Mouse (Mus musculus): ENCODE results near the gene Tcf7l2.

- no peak for TF ChIP-seq POLR2A (IDR thresholded peaks at IDR 0.05; ENCODE audit: low read depth, low read length)
- no peak for TF ChIP-seq CTCF (conservative IDR thresholded peaks at IDR 0.05; ENCODE audit: insufficient read depth, insufficient read length, low read depth, low read length)
These were observed 40.4 kb upstream of the Tcf7l2 start for GRCm38 (mm10) chr19:55701283-55701633.

Data from kidney, adult 2 months (tissue).